Mouse (Mus musculus): ENCODE data around the gene Pam.
"Not testable (repeated sequence)": the region's sequence is repeated elsewhere in the genome, so short reads cannot be mapped to it uniquely, and the experiment has no call there.

Pam gene

GRCm38 (mm10) chr1:97768089-97768488 is 327.4 kb downstream of the Pam start:
- no peak for DNase-seq (ENCODE audit: low spot score)

GRCm38 (mm10) chr1:97765712-97766111 is 329.7 kb downstream of the Pam start:
- DNase-seq (ENCODE audit: low spot score), result not testable (repeated sequence)

DNA sequence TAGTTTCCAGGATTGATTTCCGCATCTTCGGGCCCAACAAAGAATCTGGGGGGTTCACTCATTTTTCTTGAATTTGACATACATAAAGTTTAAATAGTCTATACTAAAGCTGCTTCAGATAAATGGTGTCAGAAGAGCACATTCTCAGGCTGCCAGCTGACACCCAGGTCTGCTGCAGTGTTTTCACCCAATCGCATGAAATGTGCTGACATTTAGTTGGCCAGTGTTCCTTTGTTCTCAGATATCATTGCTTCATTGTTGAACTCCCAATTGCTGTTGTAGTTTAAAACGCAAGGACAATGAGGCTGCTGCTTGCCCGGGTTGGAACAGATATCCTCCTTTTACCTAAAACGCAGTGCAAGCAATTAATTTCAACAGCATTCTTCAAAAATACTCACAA is 334.0 kb downstream of the Pam start:
- no peak for DNase-seq (ENCODE audit: low spot score)

- no peak for DNase-seq (ENCODE audit: low spot score)
Observed at GRCm38 (mm10) chr1:97760598-97760997, 334.8 kb downstream of the Pam start.

GRCm38 (mm10) chr1:97759841-97760240 is 335.6 kb downstream of the Pam start:
- no peak for DNase-seq (ENCODE audit: low spot score)

DNA sequence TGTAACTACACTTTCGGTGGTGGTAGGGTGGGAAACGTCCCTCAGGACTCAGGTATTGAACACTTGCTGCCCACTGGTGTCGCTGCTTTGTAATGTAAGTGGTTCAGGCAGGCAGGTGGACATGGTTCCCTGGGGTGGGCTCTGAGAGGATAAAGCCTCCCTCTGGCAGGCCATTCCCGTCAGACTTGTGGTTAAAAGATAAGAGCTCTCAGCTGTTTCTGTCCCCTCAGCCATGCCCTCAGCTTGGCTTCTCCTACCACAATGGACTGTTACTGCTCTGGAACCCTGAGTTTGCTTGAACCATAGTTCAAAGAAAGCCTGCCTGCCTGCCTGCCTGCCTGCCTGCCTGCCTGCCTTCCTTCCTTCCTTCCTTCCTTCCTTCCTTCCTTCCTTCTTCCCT is 341.1 kb downstream of the Pam start:
- no peak for DNase-seq (ENCODE audit: low spot score)

GRCm38 (mm10) chr1:97753216-97753615 is 342.2 kb downstream of the Pam start:
- DNase-seq (ENCODE audit: low spot score), result no peak

DNA sequence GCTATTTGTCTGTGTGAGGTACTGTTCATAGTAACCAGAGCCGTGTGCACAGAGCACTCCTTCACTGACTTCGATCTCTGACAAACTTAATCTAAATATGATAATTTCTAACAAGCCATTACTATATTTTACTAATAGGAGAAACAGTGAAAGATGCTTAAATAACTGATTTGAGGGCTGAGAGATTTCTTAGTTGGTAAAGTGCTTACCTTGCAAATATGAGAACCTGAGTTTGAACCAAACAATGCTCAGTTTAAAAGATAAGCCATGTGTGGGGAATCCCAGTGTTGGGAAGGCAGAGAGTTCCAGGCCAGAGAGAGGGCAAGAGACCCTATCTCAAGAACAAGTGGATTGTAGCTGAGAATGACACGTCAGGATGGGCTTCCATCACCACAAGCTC is 347.3 kb downstream of the Pam start:
- DNase-seq (ENCODE audit: low spot score), result no peak

- DNase-seq (ENCODE audit: low spot score), result no peak
Observed at GRCm38 (mm10) chr1:97746261-97746660, 349.2 kb downstream of the Pam start.

DNA sequence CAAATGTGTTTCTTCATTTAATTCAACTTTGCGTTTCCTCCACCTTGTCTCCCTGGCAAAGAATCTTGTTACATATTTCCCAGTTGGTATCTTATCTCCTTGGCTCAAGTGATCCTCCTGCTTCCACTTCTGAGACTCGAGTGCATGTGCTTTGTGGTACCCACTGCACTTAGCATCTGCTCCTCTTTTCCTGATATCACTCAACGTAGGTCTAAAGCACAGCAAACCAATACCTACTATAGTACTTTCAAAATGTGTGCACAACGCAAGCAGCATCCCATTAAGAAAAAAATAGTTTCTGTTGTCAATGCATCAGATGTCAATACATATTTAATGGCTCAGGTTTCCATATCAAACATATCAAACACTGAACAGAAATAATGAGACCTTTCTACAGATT is 349.7 kb downstream of the Pam start:
- no peak for DNase-seq (ENCODE audit: low spot score)
